In genomic region chr1:184692204-184692904, GRCm38 (mm10) we compare ENCODE assay signal across 22 mouse cellular contexts. TPM values are rescaled to one million over a fixed set of nuclear protein-coding genes. Genes with fewer than 3 reads are reported as not detected.
DNase-seq lines count a peak whose midpoint lies in the region; ATAC-seq lines count a peak whose summit lies in the region.
"Had no signal": no experiment of that assay in that cellular context is flagged by ENCODE, and none has a peak within 500 bp of the region (broad histone marks: within the 10 kb centered on the region; RNA-seq: fewer than 3 reads in every experiment).

No protein-coding gene starts in this region.

- 18% methylated on average over 10 of the region's 10 CpGs for WGBS in kidney, embryonic 14.5 days

- no peaks in the 10 kb centered on the region for H3K36me3 ChIP-seq in kidney, embryonic 14.5 days (ENCODE audit: control insufficient read depth, insufficient read depth, low read length)
- H3K36me3 ChIP-seq: embryonic facial prominence, embryonic 15.5 days; forebrain, embryonic 10.5 days; heart, embryonic 15.5 days had no signal

- no peaks in the 10 kb centered on the region for H3K4me1 ChIP-seq in kidney, embryonic 14.5 days (ENCODE audit: control insufficient read depth, insufficient read depth, low read length)
- H3K4me1 ChIP-seq: embryonic facial prominence, embryonic 15.5 days; forebrain, embryonic 10.5 days; heart, embryonic 15.5 days had no signal

- H3K27ac ChIP-seq in kidney, embryonic 14.5 days (ENCODE audit: low read depth, low read length): no peak overlapping the region
- H3K27ac ChIP-seq: embryonic facial prominence, embryonic 15.5 days; forebrain, embryonic 10.5 days; heart, adult 2 months; heart, embryonic 15.5 days; hindbrain, postnatal 0 days had no signal

- no peaks in the 10 kb centered on the region for H3K9me3 ChIP-seq in kidney, embryonic 14.5 days (ENCODE audit: control insufficient read depth, low read length)
- H3K9me3 ChIP-seq: embryonic facial prominence, embryonic 15.5 days; forebrain, embryonic 10.5 days; heart, embryonic 15.5 days had no signal

- peak; percentile 79 for DNase-seq in heart, adult 11 months
- no peak for DNase-seq in heart, postnatal 14 days
- no peak for DNase-seq in kidney, adult 11 months
- DNase-seq in 3T3-L1 (ENCODE audit: low read depth, low spot score): peak; percentile 12
- DNase-seq in cerebellum, adult 9-10 months: no peak
- DNase-seq in frontal cortex, postnatal 10 days (ENCODE audit: low spot score in 2 of 2): no peak
- DNase-seq: adrenal gland, postnatal 14 days; cerebellum, adult 11-12 months; cerebellum, adult 9-11 months; cerebellum, postnatal 36 days; embryo, embryonic 11 days; gastrocnemius, postnatal 10 days; heart, adult 2 months had no signal

- no peak overlapping the region for H3K9ac ChIP-seq in kidney, embryonic 14.5 days (ENCODE audit: low read depth, low read length)
- H3K9ac ChIP-seq: embryonic facial prominence, embryonic 15.5 days; heart, embryonic 15.5 days had no signal

- H3K4me2 ChIP-seq in kidney, embryonic 14.5 days (replicated peaks; ENCODE audit: low read depth, low read length): no peak overlapping the region
- H3K4me2 ChIP-seq: embryonic facial prominence, embryonic 15.5 days; heart, embryonic 11.5 days; heart, embryonic 15.5 days had no signal

- 0 out of 2 replicates have a peak, but pooled peaks have one; percentile 62 for ATAC-seq in kidney, embryonic 14.5 days (ENCODE audit: low FRiP score, low TSS enrichment)
- ATAC-seq in megakaryocyte progenitor cell, adult 5-6 weeks (replicated peaks; ENCODE audit: poor library complexity): peak; percentile 26
- ATAC-seq: forebrain, embryonic 14.5 days; hindbrain, postnatal 0 days had no signal

- H3K4me3 ChIP-seq in kidney, embryonic 14.5 days (ENCODE audit: low read length): no peak overlapping the region
- H3K4me3 ChIP-seq: embryonic facial prominence, embryonic 15.5 days; erythroblast, embryonic 14.5 days; forebrain, embryonic 10.5 days; heart, adult 2 months; heart, embryonic 15.5 days had no signal

- no peaks in the 10 kb centered on the region for H3K27me3 ChIP-seq in kidney, embryonic 14.5 days (ENCODE audit: control insufficient read depth, insufficient read depth, low read length)
- H3K27me3 ChIP-seq: embryonic facial prominence, embryonic 15.5 days; heart, embryonic 15.5 days had no signal

- intact Hi-C loops in heart, postnatal 14 days (cut with DNase I): no loop called here

RNA-seq across cellular contexts. Expression of gene Hlx, which starts 40.1 kb away (rescaled TPM):
- total RNA-seq in heart, postnatal 14 days (2021): 10 to 100 TPM; 17.7 to 23.1 TPM
- polyA plus RNA-seq in kidney, embryonic 14.5 days (2014; fragmentation: Nextera tagmentation; extraction: Ambion mirVana): 6.9 and 8.0 TPM in 2 replicates
- 11.6 and 14.7 TPM in 2 replicates for total RNA-seq in megakaryocyte progenitor cell, adult 5-6 weeks (2015)
- total RNA-seq in megakaryocyte progenitor cell, adult 5-6 weeks (2017): 10.3 and 15.2 TPM in 2 replicates

Comparison
In these comparisons a context has a peak if more than half of its experiments do, and no peak if none do; other contexts are left out.
1. DNase-seq: peak in heart, adult 11 months (single experiment) and 3T3-L1 (single experiment); none in heart, postnatal 14 days (0 of 2), kidney, adult 11 months (single experiment), cerebellum, adult 9-10 months (single experiment) and frontal cortex, postnatal 10 days (0 of 2).